Mouse (Mus musculus) gastrocnemius, postnatal 14 days (tissue): ENCODE data around the gene Klhl18. TPM values are rescaled to one million over a fixed set of nuclear protein-coding genes. Genes with fewer than 3 reads are reported as not detected.
"Not testable (repeated sequence)": the region's sequence is repeated elsewhere in the genome, so short reads cannot be mapped to it uniquely, and the experiment has no call there.

Source experiments
- DNase-seq: peaks from one replicate; pipeline ENCODE4 v3.0.0; 2021; ENCODE audit warnings: mixed read lengths
- intact Hi-C: fragments of 180-260 bp; cut with DNase I; formaldehyde crosslinking; loops from one replicate; pipeline ENCODE4 v1.15.1; 2025; ENCODE audit warnings: low total_unique reads
- total RNA-seq, 2 experiments: library from RNA; stranded (reverse); gene quantifications; 2 replicates each; pipeline ENCODE4 v1.2.3; 2021

Gene Klhl18
- total RNA-seq, 2 experiments from 2014 or later: 6.6 to 8.4 TPM

GRCm38 (mm10) chr9:110377655-110378054, 98.8 kb downstream of the Klhl18 start:
- DNase-seq, intact Hi-C loops: not testable (repeated sequence)

Other genes starting within 250 kb of the Klhl18 start
- gene Cspg5, start 232.9 kb downstream of the Klhl18 start, total RNA-seq: under 1 TPM; 0.43 to 0.58 TPM
- gene Elp6, start 171.5 kb downstream of the Klhl18 start, total RNA-seq: 1 to 10 TPM; 2.5 to 3.9 TPM
- 10 to 100 TPM; 24.1 to 26.1 TPM for gene Scap, start 143.4 kb downstream of the Klhl18 start, total RNA-seq
- gene Ptpn23, start 68.5 kb downstream of the Klhl18 start, total RNA-seq: 10 to 100 TPM; 10.2 to 10.3 TPM
- under 1 TPM in 1 of 2 experiments, not detected in 1; 0.18 TPM for gene Ngp, start 56.9 kb downstream of the Klhl18 start, total RNA-seq
- gene Kif9, start 264 bp upstream of the Klhl18 start, total RNA-seq: under 1 TPM; 0.16 to 0.20 TPM
- 10 to 100 TPM; 31.1 to 33.9 TPM for gene Setd2, start 55.9 kb upstream of the Klhl18 start, total RNA-seq
- 1 to 10 TPM; 1.2 to 2.5 TPM for gene Nradd, start 147.8 kb upstream of the Klhl18 start, total RNA-seq
- gene Nbeal2, start 177.5 kb upstream of the Klhl18 start, total RNA-seq: 1 to 10 TPM; 2.5 to 4.1 TPM
- gene Ccdc12, start 179.8 kb upstream of the Klhl18 start, total RNA-seq: 10 to 100 TPM; 46.4 to 52.6 TPM